Mouse (Mus musculus) hindbrain, embryonic 14.5 days (tissue): ENCODE measurements around the gene Smarcc2. TPM values are rescaled to one million over a fixed set of nuclear protein-coding genes. Genes with fewer than 3 reads are reported as not detected.
A peak's percentile ranks its signal among the peaks of the same experiment; 100 is the strongest.

ENCODE experiments used
- ATAC-seq: fragments of 200-750 bp; cut with Nextera tagmentation; 2 replicates; pipeline ENCODE4 v1.8.0; 2017; ENCODE audit warnings: moderate number of reproducible peaks, mild to moderate bottlenecking, moderate TSS enrichment, moderate library complexity; ENCODE audit not compliant: low FRiP score
- DNase-seq: peaks from one replicate; pipeline ENCODE4 v3.0.0-alpha.2; 2015; ENCODE audit warnings: low spot score
- H3K27ac ChIP-seq: fragments of 300-500 bp; sonication (generic); 2 replicates; pipeline ENCODE4 v1.5.1; 2014; ENCODE audit warnings: mild to moderate bottlenecking, moderate library complexity
- H3K27me3 ChIP-seq: fragments of 300-500 bp; sonication (generic); 2 replicates; pipeline ENCODE4 v1.6.1; 2014; ENCODE audit warnings: mild to moderate bottlenecking, low read length, mixed read lengths; ENCODE audit not compliant: control insufficient read depth, insufficient read depth
- H3K36me3 ChIP-seq: fragments of 300-500 bp; sonication (generic); replicated peaks from 2 replicates; pipeline ENCODE4 v1.6.1; 2014; ENCODE audit not compliant: control insufficient read depth, insufficient read depth
- H3K4me1 ChIP-seq: fragments of 300-500 bp; sonication (generic); replicated peaks from 2 replicates; pipeline ENCODE4 v1.6.1; 2014; ENCODE audit warnings: antibody characterized with exemption, low read length, mixed read lengths; ENCODE audit not compliant: control insufficient read depth, insufficient read depth
- H3K4me2 ChIP-seq: fragments of 300-500 bp; sonication (generic); replicated peaks from 2 replicates; pipeline ENCODE4 v1.6.1; 2014; ENCODE audit warnings: mild to moderate bottlenecking, moderate library complexity
- H3K4me3 ChIP-seq: fragments of 300-500 bp; sonication (generic); replicated peaks from 2 replicates; pipeline ENCODE4 v1.5.1; 2014; ENCODE audit warnings: mild to moderate bottlenecking, low read length
- H3K9ac ChIP-seq: fragments of 300-500 bp; sonication (generic); 2 replicates; pipeline ENCODE4 v1.6.1; 2014
- H3K9me3 ChIP-seq: fragments of 300-500 bp; sonication (generic); 2 replicates; pipeline ENCODE4 v1.6.1; 2016; ENCODE audit warnings: low read length; ENCODE audit not compliant: control insufficient read depth
- WGBS: fragments of 180-500 bp; shearing (Covaris S2); extraction: QIAGEN DNeasy Blood & Tissue Kit; methylation state at CpG from one replicate; pipeline ENCODE4 v1.1.7; 2014; 5-methylcytosine and 5-hydroxymethylcytosine counted together
- polyA plus RNA-seq: library from polyadenylated mRNA; unstranded; fragments of >200 nt; fragmentation: Nextera tagmentation; extraction: Ambion mirVana; gene quantifications from 2 replicates; pipeline ENCODE4 v1.2.1, GENCODE M21; 2014

Smarcc2 gene
- 184 and 191 TPM in 2 replicates for polyA plus RNA-seq

DNA sequence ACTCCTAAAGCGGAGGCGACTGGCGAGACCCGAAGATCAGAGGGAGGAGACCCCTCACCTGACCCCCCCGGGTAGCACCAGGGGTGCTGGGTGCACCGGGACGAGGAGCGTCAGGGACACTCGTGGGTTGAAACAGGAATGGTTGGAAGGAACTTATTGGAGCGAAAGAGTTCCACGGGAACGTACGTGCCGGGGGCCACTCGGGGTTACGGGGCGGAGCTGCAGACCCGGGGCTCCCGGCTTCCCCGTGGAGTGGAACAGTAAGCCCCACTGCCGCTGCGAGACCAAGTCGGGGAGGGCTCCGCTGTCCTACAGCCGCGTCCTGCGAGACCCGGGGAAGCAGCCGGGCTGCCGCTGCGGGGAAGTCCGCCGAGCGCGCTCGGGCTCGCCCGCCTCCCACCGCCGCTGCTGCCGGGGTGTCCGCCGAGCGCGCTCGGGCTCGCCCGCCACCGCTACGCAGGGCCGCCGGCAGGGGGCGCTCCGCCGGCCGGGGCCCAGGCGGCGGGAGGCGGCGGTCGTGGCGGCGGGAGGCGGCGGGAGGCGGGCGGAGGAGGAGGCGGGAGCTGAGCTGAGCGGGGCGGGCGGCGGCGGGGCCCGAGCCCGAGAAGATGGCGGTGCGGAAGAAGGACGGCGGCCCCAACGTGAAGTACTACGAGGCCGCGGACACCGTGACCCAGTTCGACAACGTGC, at the start of gene Smarcc2:
TSS of gene Smarcc2 (plus strand) at position 530 of the 690 bp plus-strand sequence.
- Histone ChIP-seq H3K4me2 (peak within 1 kb of the TSS; percentile 76), H3K4me1 (peaks cover 7% of the 10 kb centered on the region; the same call in 1 of the 2 replicates), H3K36me3 (peaks cover 27% of the 10 kb centered on the region), H3K9ac (peak within 1 kb of the TSS; percentile 98), H3K27me3 (no peaks in the 10 kb centered on the region), H3K27ac (peak within 1 kb of the TSS; percentile 98), H3K4me3 (peak within 1 kb of the TSS; percentile 89), H3K9me3 (no peaks in the 10 kb centered on the region)
- under 1% methylated on average over 68 of the region's 86 CpGs for WGBS
- ATAC-seq (peak; percentile 77), DNase-seq (peak; percentile 86)

- ATAC-seq (peak; percentile 89), DNase-seq (peak; percentile 96)
- H3K27me3 ChIP-seq = no peaks in the 10 kb centered on the region
- H3K4me3 ChIP-seq = peak overlapping the region; percentile 70
- H3K4me1 ChIP-seq = peaks cover 39% of the 10 kb centered on the region
- H3K9ac ChIP-seq = peak overlapping the region; percentile 78
- H3K9me3 ChIP-seq = no peaks in the 10 kb centered on the region
- peak overlapping the region; percentile 91 for H3K4me2 ChIP-seq
- peaks cover 35% of the 10 kb centered on the region for H3K36me3 ChIP-seq
- peak overlapping the region; percentile 92 for H3K27ac ChIP-seq
- 7% methylated on average over 36 of the region's 36 CpGs for WGBS
Measured at GRCm38 (mm10) chr10:128409692-128410559, 49.1 kb upstream of the Smarcc2 start.

- Histone ChIP-seq H3K4me1 (peaks cover 39% of the 10 kb centered on the region), H3K4me2 (peak overlapping the region; percentile 91), H3K4me3 (peak overlapping the region; percentile 70), H3K9me3 (no peaks in the 10 kb centered on the region), H3K27me3 (no peaks in the 10 kb centered on the region), H3K36me3 (peaks cover 38% of the 10 kb centered on the region), H3K27ac (peak overlapping the region; percentile 92), H3K9ac (peak overlapping the region; percentile 78)
- 25% methylated on average over 4 of the region's 4 CpGs for WGBS
- ATAC-seq (no peak), DNase-seq (no peak)
Measured at GRCm38 (mm10) chr10:128410560-128410845, 48.5 kb upstream of the Smarcc2 start.

GRCm38 (mm10) chr10:128411211-128412054, 47.6 kb upstream of the Smarcc2 start, which contains the start of the genes Nabp2 and Rnf41:
Gene Nabp2, minus strand, starts transcription at chr10:128411492.
Gene Rnf41, plus strand, starts transcription at chr10:128411657.
- H3K27ac ChIP-seq = peak within 1 kb of the TSS; percentile 92
- peaks cover 37% of the 10 kb centered on the region for H3K36me3 ChIP-seq
- H3K9me3 ChIP-seq = no peaks in the 10 kb centered on the region
- ATAC-seq (peak; percentile 92), DNase-seq (peak; percentile 97)
- no peaks in the 10 kb centered on the region for H3K27me3 ChIP-seq
- H3K4me2 ChIP-seq = peak within 1 kb of the TSS; percentile 91
- H3K4me3 ChIP-seq = peak within 1 kb of the TSS; percentile 70
- peaks cover 39% of the 10 kb centered on the region for H3K4me1 ChIP-seq
- peak within 1 kb of the TSS; percentile 78 for H3K9ac ChIP-seq
- WGBS = under 1% methylated on average over 50 of the region's 50 CpGs

GRCm38 (mm10) chr10:128412055-128412381, 47.0 kb upstream of the Smarcc2 start:
- WGBS = 2% methylated on average over 14 of the region's 14 CpGs
- DNase-seq = peak; percentile 26
- peak overlapping the region; percentile 78 for H3K9ac ChIP-seq
- peak overlapping the region; percentile 92 for H3K27ac ChIP-seq
- peaks cover 37% of the 10 kb centered on the region for H3K36me3 ChIP-seq
- no peak for ATAC-seq
- H3K4me1 ChIP-seq = peaks cover 39% of the 10 kb centered on the region
- peak overlapping the region; percentile 91 for H3K4me2 ChIP-seq
- no peaks in the 10 kb centered on the region for H3K9me3 ChIP-seq
- H3K4me3 ChIP-seq = peak overlapping the region; percentile 70
- no peaks in the 10 kb centered on the region for H3K27me3 ChIP-seq

DNA sequence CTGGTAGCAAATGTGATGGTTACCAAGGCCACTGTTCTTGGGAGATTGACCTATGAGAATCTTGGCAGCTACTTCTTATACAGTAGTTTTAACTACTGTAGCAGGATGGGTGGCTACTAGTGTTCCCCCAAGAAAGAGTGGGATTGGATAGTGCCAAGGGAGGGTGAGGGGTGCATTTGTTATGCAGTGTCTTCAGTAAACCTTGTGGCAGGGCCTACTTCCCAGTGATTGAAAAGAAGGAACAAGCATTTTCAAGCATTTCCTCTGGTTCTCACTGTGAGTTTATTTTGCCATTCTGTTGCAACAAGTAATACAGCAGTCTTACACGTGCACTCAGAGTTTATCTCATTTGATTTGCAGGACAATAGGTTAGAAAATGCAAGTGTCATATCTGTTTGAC, 46.5 kb upstream of the Smarcc2 start:
- peak overlapping the region; percentile 92 for H3K27ac ChIP-seq
- H3K36me3 ChIP-seq = peaks cover 37% of the 10 kb centered on the region
- H3K9ac ChIP-seq = peak overlapping the region; percentile 78
- DNase-seq (no peak), ATAC-seq (no peak)
- H3K4me1 ChIP-seq = peaks cover 39% of the 10 kb centered on the region
- H3K9me3 ChIP-seq = no peaks in the 10 kb centered on the region
- peak overlapping the region; percentile 91 for H3K4me2 ChIP-seq
- peak overlapping the region; percentile 70 for H3K4me3 ChIP-seq
- H3K27me3 ChIP-seq = no peaks in the 10 kb centered on the region
- WGBS = 47% methylated on average over 1 of the region's 1 CpGs

GRCm38 (mm10) chr10:128413076-128413475, 46.0 kb upstream of the Smarcc2 start:
- Histone ChIP-seq H3K4me3 (no peak overlapping the region), H3K4me1 (peaks cover 39% of the 10 kb centered on the region), H3K36me3 (peaks cover 37% of the 10 kb centered on the region), H3K27ac (no peak overlapping the region), H3K9me3 (no peaks in the 10 kb centered on the region), H3K4me2 (peak overlapping the region; percentile 91), H3K27me3 (no peaks in the 10 kb centered on the region), H3K9ac (peak overlapping the region; percentile 78)
- no peak for ATAC-seq
- 83% methylated on average over 1 of the region's 1 CpGs for WGBS
- DNase-seq = no peak

DNA sequence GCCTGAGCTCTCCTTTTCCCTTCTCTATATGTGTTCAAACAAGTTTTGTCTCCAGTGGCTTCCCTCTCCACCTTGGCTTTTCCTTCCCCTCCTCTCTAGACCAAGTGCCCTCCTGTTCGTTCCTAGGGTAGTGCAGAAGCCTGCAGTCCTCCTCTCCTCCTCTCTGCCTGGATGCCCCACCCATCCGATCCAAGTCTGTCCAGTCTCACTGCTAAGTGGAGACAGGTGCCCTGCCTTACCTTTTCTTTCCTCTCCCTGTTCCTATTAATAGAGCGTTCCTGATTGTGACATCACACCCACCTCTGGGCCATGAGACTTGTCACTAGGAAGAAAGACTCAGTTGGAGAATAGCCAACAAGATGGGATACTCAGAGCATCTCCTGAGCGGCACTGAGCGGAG, 44.2 kb upstream of the Smarcc2 start:
- no peak for DNase-seq
- Histone ChIP-seq H3K36me3 (peaks cover 53% of the 10 kb centered on the region), H3K4me2 (no peak overlapping the region), H3K27me3 (no peaks in the 10 kb centered on the region), H3K4me1 (peaks cover 31% of the 10 kb centered on the region), H3K9ac (no peak overlapping the region), H3K9me3 (no peaks in the 10 kb centered on the region), H3K27ac (no peak overlapping the region), H3K4me3 (no peak overlapping the region)
- no peak for ATAC-seq
- WGBS = 95% methylated on average over 5 of the region's 5 CpGs

GRCm38 (mm10) chr10:128422426-128422825, 36.6 kb upstream of the Smarcc2 start:
- H3K27me3 ChIP-seq = no peaks in the 10 kb centered on the region

More at GRCm38 (mm10) chr10:128422426-128422825, 36.6 kb upstream of the Smarcc2 start:
- no peak overlapping the region for H3K9ac ChIP-seq
- H3K27ac ChIP-seq = no peak overlapping the region
- no peaks in the 10 kb centered on the region for H3K9me3 ChIP-seq
- DNase-seq = no peak
- ATAC-seq = no peak
- H3K4me2 ChIP-seq = no peak overlapping the region
- peaks cover 97% of the 10 kb centered on the region for H3K36me3 ChIP-seq
- no peaks in the 10 kb centered on the region for H3K4me1 ChIP-seq
- no peak overlapping the region for H3K4me3 ChIP-seq
- WGBS = 82% methylated on average over 5 of the region's 5 CpGs
